Mouse (Mus musculus): Measurements from ENCODE around the gene Farsa. TPM values are rescaled to one million over a fixed set of nuclear protein-coding genes. Genes with fewer than 3 reads are reported as not detected.

Farsa gene
- 81.3 and 92.5 TPM in 2 replicates for polyA plus RNA-seq (2015; fragmentation: Nextera tagmentation; extraction: Ambion mirVana)

GRCm38 (mm10) chr8:84856864-84857441 is at the start of gene Farsa:
TSS of gene Farsa (plus strand) at chr8:84856989.

GRCm38 (mm10) chr8:84822723-84823122 is 34.1 kb upstream of the Farsa start, which contains the start of gene Dand5:
TSS of gene Dand5 (minus strand) at chr8:84822823.

GRCm38 (mm10) chr8:84831490-84831889 is 25.3 kb upstream of the Farsa start, which contains the start of gene Gadd45gip1:
TSS of gene Gadd45gip1 (plus strand) at chr8:84831522.

GRCm38 (mm10) chr8:84840248-84840999 is 16.4 kb upstream of the Farsa start, which contains the start of gene Rad23a:
TSS of gene Rad23a (minus strand) at chr8:84840665.

GRCm38 (mm10) chr8:84846722-84847572 is 9.8 kb upstream of the Farsa start, which contains the start of gene Calr:
TSS of gene Calr (minus strand) at chr8:84846934.

GRCm38 (mm10) chr8:84871376-84872308 is 14.9 kb downstream of the Farsa start, which contains the start of gene Syce2:
TSS of gene Syce2 (plus strand) at chr8:84872111.

GRCm38 (mm10) chr8:84893709-84894134 is 36.9 kb downstream of the Farsa start, which contains the start of gene Gcdh:
TSS of gene Gcdh (minus strand) at chr8:84893921.

GRCm38 (mm10) chr8:84901752-84902151 is 45.0 kb downstream of the Farsa start, which contains the start of gene Klf1:
TSS of gene Klf1 (plus strand) at chr8:84901928.

GRCm38 (mm10) chr8:84908421-84909161 is 51.8 kb downstream of the Farsa start, which contains the start of gene Dnase2a:
TSS of gene Dnase2a (plus strand) at chr8:84908560.

Small RNA genes within 50 kb of the gene (microRNA-seq; reads per million reads assigned to microRNA genes)
- 2.0 reads per million for gene Mir7069

Other genes starting within 250 kb of the Farsa start
- gene Ier2, start 194.1 kb upstream of the Farsa start, polyA plus RNA-seq (2015; fragmentation: Nextera tagmentation; extraction: Ambion mirVana): 20.6 and 21.8 TPM in 2 replicates
- 66.6 and 67.6 TPM in 2 replicates for gene Trmt1, start 170.7 kb upstream of the Farsa start, polyA plus RNA-seq (2015; fragmentation: Nextera tagmentation; extraction: Ambion mirVana)
- gene Nacc1, start 169.1 kb upstream of the Farsa start, polyA plus RNA-seq (2015; fragmentation: Nextera tagmentation; extraction: Ambion mirVana): 11.8 and 14.3 TPM in 2 replicates
- gene Lyl1, start 155.5 kb upstream of the Farsa start, polyA plus RNA-seq (2015; fragmentation: Nextera tagmentation; extraction: Ambion mirVana): 3.7 and 4.8 TPM in 2 replicates
- 0.57 and 1.4 TPM in 2 replicates for gene G430095P16Rik, start 134.0 kb upstream of the Farsa start, polyA plus RNA-seq (2015; fragmentation: Nextera tagmentation; extraction: Ambion mirVana)
- 72.8 and 75.0 TPM in 2 replicates for gene Nfix, start 56.6 kb upstream of the Farsa start, polyA plus RNA-seq (2015; fragmentation: Nextera tagmentation; extraction: Ambion mirVana)
- gene Dand5, start 34.2 kb upstream of the Farsa start, polyA plus RNA-seq (2015; fragmentation: Nextera tagmentation; extraction: Ambion mirVana): 15.3 TPM in 2 replicates
- gene Gadd45gip1, start 25.5 kb upstream of the Farsa start, polyA plus RNA-seq (2015; fragmentation: Nextera tagmentation; extraction: Ambion mirVana): 47.5 and 50.9 TPM in 2 replicates
- gene Rad23a, start 16.3 kb upstream of the Farsa start, polyA plus RNA-seq (2015; fragmentation: Nextera tagmentation; extraction: Ambion mirVana): 96.2 and 103 TPM in 2 replicates
- 450 and 531 TPM in 2 replicates for gene Calr, start 10.1 kb upstream of the Farsa start, polyA plus RNA-seq (2015; fragmentation: Nextera tagmentation; extraction: Ambion mirVana)
- 57.4 and 59.5 TPM in 2 replicates for gene Syce2, start 15.1 kb downstream of the Farsa start, polyA plus RNA-seq (2015; fragmentation: Nextera tagmentation; extraction: Ambion mirVana)
- 39.3 and 46.9 TPM in 2 replicates for gene Gcdh, start 36.9 kb downstream of the Farsa start, polyA plus RNA-seq (2015; fragmentation: Nextera tagmentation; extraction: Ambion mirVana)
- 0.32 and 0.45 TPM in 2 replicates for gene Klf1, start 44.9 kb downstream of the Farsa start, polyA plus RNA-seq (2015; fragmentation: Nextera tagmentation; extraction: Ambion mirVana)
- gene Dnase2a, start 51.6 kb downstream of the Farsa start, polyA plus RNA-seq (2015; fragmentation: Nextera tagmentation; extraction: Ambion mirVana): 8.1 and 8.6 TPM in 2 replicates
- 66.1 and 78.5 TPM in 2 replicates for gene Mast1, start 80.4 kb downstream of the Farsa start, polyA plus RNA-seq (2015; fragmentation: Nextera tagmentation; extraction: Ambion mirVana)
- gene Rtbdn, start 90.0 kb downstream of the Farsa start, polyA plus RNA-seq (2015; fragmentation: Nextera tagmentation; extraction: Ambion mirVana): 3.0 and 4.9 TPM in 2 replicates
- not detected in 2 replicates for gene Gm49661, start 112.4 kb downstream of the Farsa start, polyA plus RNA-seq (2015; fragmentation: Nextera tagmentation; extraction: Ambion mirVana)
- gene Prdx2, start 112.6 kb downstream of the Farsa start, polyA plus RNA-seq (2015; fragmentation: Nextera tagmentation; extraction: Ambion mirVana): 803 and 820 TPM in 2 replicates
- gene Rnaseh2a, start 112.8 kb downstream of the Farsa start, polyA plus RNA-seq (2015; fragmentation: Nextera tagmentation; extraction: Ambion mirVana): 52.7 and 61.5 TPM in 2 replicates
- gene Junb, start 121.7 kb downstream of the Farsa start, polyA plus RNA-seq (2015; fragmentation: Nextera tagmentation; extraction: Ambion mirVana): 8.8 and 9.0 TPM in 2 replicates
- gene Hook2, start 133.6 kb downstream of the Farsa start, polyA plus RNA-seq (2015; fragmentation: Nextera tagmentation; extraction: Ambion mirVana): 24.5 and 30.2 TPM in 2 replicates
- gene Best2, start 157.5 kb downstream of the Farsa start, polyA plus RNA-seq (2015; fragmentation: Nextera tagmentation; extraction: Ambion mirVana): 0.19 TPM in 1 of 2 replicates, not detected in the other
- 139 and 141 TPM in 2 replicates for gene Asna1, start 168.3 kb downstream of the Farsa start, polyA plus RNA-seq (2015; fragmentation: Nextera tagmentation; extraction: Ambion mirVana)
- 157 and 167 TPM in 2 replicates for gene Trir, start 169.8 kb downstream of the Farsa start, polyA plus RNA-seq (2015; fragmentation: Nextera tagmentation; extraction: Ambion mirVana)
- gene Tnpo2, start 179.9 kb downstream of the Farsa start, polyA plus RNA-seq (2015; fragmentation: Nextera tagmentation; extraction: Ambion mirVana): 45.5 and 47.6 TPM in 2 replicates
- gene Fbxw9, start 203.1 kb downstream of the Farsa start, polyA plus RNA-seq (2015; fragmentation: Nextera tagmentation; extraction: Ambion mirVana): 66.7 and 79.1 TPM in 2 replicates
- gene Gm5741, start 211.0 kb downstream of the Farsa start, polyA plus RNA-seq (2015; fragmentation: Nextera tagmentation; extraction: Ambion mirVana): not detected in 2 replicates
- 131 and 132 TPM in 2 replicates for gene Dhps, start 214.8 kb downstream of the Farsa start, polyA plus RNA-seq (2015; fragmentation: Nextera tagmentation; extraction: Ambion mirVana)
- gene Wdr83os, start 223.8 kb downstream of the Farsa start, polyA plus RNA-seq (2015; fragmentation: Nextera tagmentation; extraction: Ambion mirVana): 127 and 135 TPM in 2 replicates
- gene Wdr83, start 224.3 kb downstream of the Farsa start, polyA plus RNA-seq (2015; fragmentation: Nextera tagmentation; extraction: Ambion mirVana): 34.8 and 42.5 TPM in 2 replicates
- gene Man2b1, start 226.3 kb downstream of the Farsa start, polyA plus RNA-seq (2015; fragmentation: Nextera tagmentation; extraction: Ambion mirVana): 20.5 and 24.7 TPM in 2 replicates